Mouse (Mus musculus) macrophage (primary cell): ENCODE results near the gene Defb19. TPM values are rescaled to one million over a fixed set of nuclear protein-coding genes. Genes with fewer than 3 reads are reported as not detected.

Experiments
- H3K27ac ChIP-seq: fragments of 350-480 bp; formaldehyde crosslinking; 2 replicates; pipeline ENCODE4 v1.9.0; 2021
- H3K36me3 ChIP-seq: fragments of 350-480 bp; formaldehyde crosslinking; 2 replicates; pipeline ENCODE4 v1.9.0; 2021; ENCODE audit errors: inconsistent target
- H3K4me3 ChIP-seq: fragments of 350-480 bp; formaldehyde crosslinking; 2 replicates; pipeline ENCODE4 v1.9.0; 2021; ENCODE audit errors: inconsistent target
- H3K79me2 ChIP-seq: fragments of 350-480 bp; formaldehyde crosslinking; 2 replicates; pipeline ENCODE4 v1.9.0; 2021; ENCODE audit errors: inconsistent target
- WGBS: methylation state at CpG from one replicate; pipeline ENCODE4 v1.1.7; 2026; ENCODE audit warnings: inconsistent platforms; ENCODE audit not compliant: missing documents; 5-methylcytosine and 5-hydroxymethylcytosine counted together
- polyA plus RNA-seq: library from polyadenylated mRNA; stranded (reverse); fragments of 250-400 nt; gene quantifications from 3 replicates; pipeline ENCODE4 v1.2.4, GENCODE M21; 2018; ENCODE audit warnings: inconsistent platforms

Gene Defb19
- polyA plus RNA-seq, 1 experiment from 2014 or later: not detected

GRCm38 (mm10) chr2:152553774-152554423 lies 26.2 kb downstream of the Defb19 start:
- H3K79me2 ChIP-seq: no peaks in the 10 kb centered on the region
- 21% methylated on average over 16 of the region's 16 CpGs for WGBS
- no peak overlapping the region for H3K27ac ChIP-seq
- H3K4me3 ChIP-seq: no peak overlapping the region
- H3K36me3 ChIP-seq: no peaks in the 10 kb centered on the region

DNA sequence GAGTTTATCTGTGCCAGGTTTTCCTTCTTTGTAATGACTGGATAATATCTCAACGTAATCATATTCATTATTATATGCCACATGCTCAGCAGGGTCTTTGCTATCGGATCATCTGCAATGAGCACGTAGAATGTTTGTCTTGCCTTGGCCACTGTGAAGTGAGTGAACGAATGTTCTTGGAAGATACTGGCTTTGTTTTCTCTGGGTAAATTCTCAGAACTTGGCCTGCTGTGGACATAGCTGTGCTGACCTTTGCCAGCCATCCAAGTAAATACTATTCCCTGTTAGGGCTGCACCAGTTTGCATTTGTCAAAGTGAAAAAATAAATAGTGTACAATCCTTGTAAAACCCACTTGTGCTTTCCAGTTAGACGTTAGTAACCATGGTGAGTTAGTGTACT lies 32.0 kb downstream of the Defb19 start:
- no peak overlapping the region for H3K27ac ChIP-seq
- no peak overlapping the region for H3K4me3 ChIP-seq
- H3K79me2 ChIP-seq: no peaks in the 10 kb centered on the region
- H3K36me3 ChIP-seq: no peaks in the 10 kb centered on the region
- 93% methylated on average over 5 of the region's 5 CpGs for WGBS

DNA sequence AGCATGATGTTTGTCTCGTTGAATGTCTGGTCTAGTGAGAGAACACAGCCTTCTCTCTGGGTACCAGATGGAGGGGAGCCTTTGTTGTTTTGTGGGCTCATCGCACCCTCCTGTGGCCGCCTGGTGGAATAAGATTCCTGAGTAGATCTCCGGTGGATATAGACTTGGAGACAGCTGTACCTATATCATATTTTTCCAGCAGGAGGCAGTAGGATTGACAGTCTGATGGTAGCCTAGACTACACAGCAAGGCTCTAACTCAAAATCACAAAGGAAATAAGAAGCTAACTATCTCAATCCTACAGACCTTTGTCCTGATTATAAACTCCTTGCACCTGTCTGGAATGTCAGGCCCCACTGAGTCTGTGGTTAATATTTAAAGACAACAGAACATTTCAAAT lies 35.4 kb downstream of the Defb19 start:
- 23% methylated on average over 4 of the region's 4 CpGs for WGBS
- Histone ChIP-seq H3K36me3 (no peaks in the 10 kb centered on the region), H3K79me2 (no peaks in the 10 kb centered on the region), H3K27ac (no peak overlapping the region), H3K4me3 (no peak overlapping the region)

DNA sequence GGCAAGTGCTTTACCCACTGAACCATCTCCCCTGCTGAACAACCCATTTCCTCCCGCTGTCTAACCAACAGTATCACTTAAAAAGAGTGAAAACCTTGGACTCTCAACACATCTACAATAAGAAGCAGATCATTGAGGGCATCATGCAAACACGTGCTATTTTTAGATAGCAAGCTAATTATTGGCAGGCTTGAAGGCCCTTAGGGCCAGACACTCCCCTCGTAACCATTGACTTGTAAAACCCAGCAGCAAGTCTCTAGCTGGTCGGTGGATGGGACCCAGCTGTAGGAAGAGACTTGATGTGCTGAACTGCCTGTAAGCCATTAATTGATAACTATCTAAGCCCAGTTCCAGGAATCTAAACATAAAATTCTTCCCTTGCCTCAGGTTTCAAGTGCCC lies 36.6 kb downstream of the Defb19 start:
- H3K36me3 ChIP-seq: no peaks in the 10 kb centered on the region
- no peaks in the 10 kb centered on the region for H3K79me2 ChIP-seq
- H3K4me3 ChIP-seq: no peak overlapping the region
- no peak overlapping the region for H3K27ac ChIP-seq
- 96% methylated on average over 4 of the region's 4 CpGs for WGBS

DNA sequence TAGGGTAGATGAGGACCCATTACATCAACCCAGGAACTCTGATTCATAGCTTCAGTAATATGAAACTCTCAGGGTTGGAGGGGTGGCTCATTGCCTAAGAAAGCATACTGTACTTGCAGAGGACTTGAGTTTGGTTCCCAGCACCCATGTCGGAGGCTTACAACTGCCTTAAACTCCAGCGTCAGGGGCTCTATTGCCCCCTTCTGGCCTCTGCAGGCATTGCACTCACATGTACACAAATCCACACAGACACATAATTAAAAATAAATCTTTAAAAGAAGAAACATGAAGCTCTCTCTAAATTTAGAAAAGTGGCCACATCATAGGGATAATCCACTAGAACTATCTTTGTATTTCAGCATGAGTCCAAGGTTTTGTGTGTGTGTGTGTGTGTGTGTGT lies 37.2 kb downstream of the Defb19 start:
- Histone ChIP-seq H3K4me3 (no peak overlapping the region), H3K79me2 (no peaks in the 10 kb centered on the region), H3K27ac (no peak overlapping the region), H3K36me3 (no peaks in the 10 kb centered on the region)
- WGBS: 84% methylated on average over 2 of the region's 2 CpGs

- Histone ChIP-seq H3K36me3 (no peaks in the 10 kb centered on the region), H3K4me3 (no peak overlapping the region), H3K27ac (no peak overlapping the region), H3K79me2 (no peaks in the 10 kb centered on the region)
- 18% methylated on average over 9 of the region's 9 CpGs for WGBS
These were observed 38.1 kb downstream of the Defb19 start for GRCm38 (mm10) chr2:152541979-152542378.

GRCm38 (mm10) chr2:152539944-152540710 lies 40.0 kb downstream of the Defb19 start, which contains the start of gene Defb29:
TSS of gene Defb29 (minus strand) at chr2:152540098.
- Histone ChIP-seq H3K79me2 (no peaks in the 10 kb centered on the region), H3K36me3 (no peaks in the 10 kb centered on the region), H3K27ac (no peak within 1 kb of the TSS), H3K4me3 (no peak within 1 kb of the TSS)
- 79% methylated on average over 13 of the region's 13 CpGs for whole genome bisulfite sequencing

Other genes starting within 250 kb of the Defb19 start
- 29.7 to 57.1 TPM (median 51.6 TPM) in 3 replicates for gene Rbck1, start 247.7 kb downstream of the Defb19 start, polyA plus RNA-seq
- 0.29 to 1.5 TPM (median 0.45 TPM) in 3 replicates for gene Trib3, start 236.3 kb downstream of the Defb19 start, polyA plus RNA-seq
- not detected in 3 replicates for gene Nrsn2, start 203.7 kb downstream of the Defb19 start, polyA plus RNA-seq
- gene Sox12, start 182.2 kb downstream of the Defb19 start, polyA plus RNA-seq: 0.11 to 0.15 TPM in 2 of 3 replicates, not detected in the other
- gene Zcchc3, start 165.3 kb downstream of the Defb19 start, polyA plus RNA-seq: 0.60 to 1.1 TPM (median 0.98 TPM) in 3 replicates
- gene 6820408C15Rik, start 164.7 kb downstream of the Defb19 start, polyA plus RNA-seq: not detected in 3 replicates
- not detected in 3 replicates for gene Defb23, start 115.7 kb downstream of the Defb19 start, polyA plus RNA-seq
- not detected in 3 replicates for gene Defb20, start 103.2 kb downstream of the Defb19 start, polyA plus RNA-seq
- not detected in 3 replicates for gene Defb22, start 90.2 kb downstream of the Defb19 start, polyA plus RNA-seq
- not detected in 3 replicates for gene Defb26, start 68.6 kb downstream of the Defb19 start, polyA plus RNA-seq
- not detected in 3 replicates for gene Defb28, start 62.1 kb downstream of the Defb19 start, polyA plus RNA-seq
- gene Defb29, start 40.2 kb downstream of the Defb19 start, polyA plus RNA-seq: not detected in 3 replicates
- gene Gm17416, start 11.0 kb downstream of the Defb19 start, polyA plus RNA-seq: not detected in 3 replicates
- gene Defb21, start 7.6 kb downstream of the Defb19 start, polyA plus RNA-seq: not detected in 3 replicates
- not detected in 3 replicates for gene Defb45, start 19.1 kb upstream of the Defb19 start, polyA plus RNA-seq
- not detected in 3 replicates for gene Defb36, start 24.0 kb upstream of the Defb19 start, polyA plus RNA-seq
- not detected in 3 replicates for gene Defb25, start 42.7 kb upstream of the Defb19 start, polyA plus RNA-seq
- gene Rem1, start 46.6 kb upstream of the Defb19 start, polyA plus RNA-seq: not detected in 3 replicates
- 58.4 to 93.5 TPM (median 77.2 TPM) in 3 replicates for gene H13, start 89.1 kb upstream of the Defb19 start, polyA plus RNA-seq
- 0.46 to 1.1 TPM (median 0.52 TPM) in 3 replicates for gene Mcts2, start 106.7 kb upstream of the Defb19 start, polyA plus RNA-seq
- gene Id1, start 155.9 kb upstream of the Defb19 start, polyA plus RNA-seq: 0.27 to 88.3 TPM (median 0.39 TPM) in 3 replicates
- gene Cox4i2, start 173.9 kb upstream of the Defb19 start, polyA plus RNA-seq: not detected in 3 replicates